Mouse (Mus musculus) T-helper 1 cell (primary cell): Measurements from ENCODE around the gene Shank1.

Experiments
- in situ Hi-C: fragments of 300-600 bp; cut with MboI, MseI; formaldehyde crosslinking; loops from one replicate; pipeline ENCODE4 v1.15.1; 2025; ENCODE audit warnings: high pct_unique_total_duplicates

Gene Shank1

GRCm38 (mm10) chr7:44304463-44304774 lies 5.6 kb upstream of the Shank1 start:
- in situ Hi-C loops = loop anchor here (5.0 to 10.0 kb wide), 3 partner anchors 42 to 1060 kb away; partner anchors contain the start of genes Gm15517, Ppfia3 and Zfp473

- in situ Hi-C loops = loop anchor here (5.0 to 10.0 kb wide), 3 partner anchors 43 to 1060 kb away; partner anchors contain the start of genes Gm15517, Ppfia3 and Zfp473
These were observed 5.0 kb upstream of the Shank1 start for GRCm38 (mm10) chr7:44304775-44305641.

DNA sequence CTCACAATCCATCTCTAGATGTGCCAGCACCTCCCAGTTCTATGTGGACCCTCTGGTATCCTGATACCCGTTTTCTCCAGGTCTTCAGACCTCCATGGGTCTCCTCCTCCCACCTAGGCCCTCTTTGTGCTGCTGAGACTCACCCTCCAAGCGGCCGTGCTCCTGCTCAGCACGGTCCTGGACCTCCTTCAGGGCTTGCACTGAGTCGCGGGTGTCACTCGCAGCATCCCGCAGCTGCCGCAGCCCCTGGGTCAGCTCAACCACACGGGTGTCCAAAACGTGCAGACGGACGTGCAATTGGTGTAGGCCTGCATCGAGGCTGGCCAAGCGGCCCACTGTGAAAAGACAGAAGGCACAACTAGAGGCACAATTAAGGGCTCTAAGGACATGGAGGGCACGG lies 4.4 kb upstream of the Shank1 start:
- in situ Hi-C loops = loop anchor here (10.0 kb wide), 2 partner anchors 449 to 1059 kb away; partner anchors contain the start of genes Ppfia3 and Zfp473

GRCm38 (mm10) chr7:44306516-44307240 lies 3.4 kb upstream of the Shank1 start, which contains the start of gene Clec11a:
TSS of gene Clec11a (minus strand) at chr7:44306902.
- in situ Hi-C loops = loop anchor here (10.0 kb wide), 2 partner anchors 448 to 1058 kb away; partner anchors contain the start of genes Ppfia3 and Zfp473

DNA sequence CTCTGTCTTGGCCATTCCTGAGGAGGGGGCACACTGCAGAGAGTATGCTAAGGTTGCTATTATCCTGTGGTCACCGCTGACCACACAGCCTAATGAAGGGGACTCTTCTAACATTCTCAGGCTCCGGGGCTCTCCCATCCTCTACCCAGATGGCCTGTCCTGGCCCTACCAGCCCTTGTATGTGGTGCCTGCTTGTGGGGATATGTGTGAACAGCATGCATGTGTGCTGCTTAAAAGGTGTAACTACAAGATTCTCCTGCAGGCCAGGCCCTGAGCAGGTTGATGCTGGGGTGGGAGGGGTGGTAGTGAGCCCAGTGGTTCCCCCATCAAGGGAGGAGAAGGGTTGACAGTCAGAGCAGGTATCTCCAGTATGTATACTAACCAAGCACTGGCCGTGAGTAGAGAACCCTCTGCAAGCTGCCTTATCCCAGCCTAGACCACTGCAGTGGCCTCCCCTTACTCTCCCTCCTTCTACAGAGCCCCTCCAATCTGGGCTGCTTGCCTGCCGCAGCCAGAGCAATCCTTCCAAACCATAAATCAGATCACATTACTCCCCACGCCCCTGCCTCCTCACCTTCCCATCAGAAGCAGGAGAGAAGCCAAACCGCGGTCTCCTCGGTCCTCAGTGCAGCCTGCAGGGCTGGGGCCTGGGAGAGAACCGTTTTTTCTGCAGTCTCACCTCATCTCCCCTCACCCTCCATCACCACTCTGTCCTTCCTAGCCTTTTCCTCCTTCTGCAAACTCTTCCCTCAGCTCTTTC lies 2.6 kb upstream of the Shank1 start:
- in situ Hi-C loops = loop anchor here (10.0 kb wide), 2 partner anchors 447 to 1057 kb away; partner anchors contain the start of genes Ppfia3 and Zfp473

- in situ Hi-C loops = no loop called here
These were observed 328 bp downstream of the Shank1 start for GRCm38 (mm10) chr7:44310285-44310877.

DNA sequence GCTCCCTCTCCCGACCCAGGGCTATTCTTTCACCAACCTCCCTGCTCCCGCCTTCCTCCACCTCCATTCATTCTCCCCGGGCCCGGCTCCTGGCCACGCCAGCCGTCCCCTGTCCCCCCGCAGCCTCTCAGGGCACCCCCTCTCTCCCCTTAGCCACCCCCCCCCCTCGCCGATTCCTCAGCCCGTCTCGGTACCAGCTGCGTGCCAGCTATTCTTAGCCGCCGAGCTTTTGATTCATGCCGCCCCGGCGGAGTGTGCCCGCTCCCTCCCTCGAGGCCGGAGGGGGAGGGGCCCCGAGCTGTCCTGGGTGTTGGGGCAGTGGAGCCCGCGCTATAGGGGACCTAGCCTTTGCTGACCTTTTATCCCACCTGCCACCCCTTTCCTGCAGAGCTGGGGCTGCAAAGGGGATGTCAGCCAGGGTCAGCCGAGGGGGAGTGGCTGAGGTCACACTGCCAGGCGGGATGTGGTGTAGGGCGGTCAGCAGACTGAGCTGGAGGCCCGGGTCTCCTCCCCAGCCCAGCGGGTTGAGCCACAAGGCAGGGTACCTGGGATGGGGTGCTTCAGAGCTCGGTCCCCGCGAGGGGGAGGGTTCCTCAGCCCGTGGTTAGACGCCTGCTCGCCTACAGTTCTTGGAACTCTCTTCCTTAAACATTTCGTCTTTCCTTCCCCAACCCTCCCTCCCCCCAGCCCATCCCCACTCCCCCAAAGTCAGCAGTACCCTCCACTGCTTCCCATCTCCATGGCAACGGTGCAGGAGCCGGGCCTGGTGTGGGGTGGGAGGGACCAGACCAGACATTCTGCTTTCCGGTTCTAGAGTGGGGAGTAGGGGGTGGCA lies 1.0 kb downstream of the Shank1 start:
- in situ Hi-C loops = no loop called here

GRCm38 (mm10) chr7:44311713-44312304 lies 1.8 kb downstream of the Shank1 start:
- in situ Hi-C loops = no loop called here

GRCm38 (mm10) chr7:44312484-44312883 lies 2.4 kb downstream of the Shank1 start:
- in situ Hi-C loops = no loop called here

DNA sequence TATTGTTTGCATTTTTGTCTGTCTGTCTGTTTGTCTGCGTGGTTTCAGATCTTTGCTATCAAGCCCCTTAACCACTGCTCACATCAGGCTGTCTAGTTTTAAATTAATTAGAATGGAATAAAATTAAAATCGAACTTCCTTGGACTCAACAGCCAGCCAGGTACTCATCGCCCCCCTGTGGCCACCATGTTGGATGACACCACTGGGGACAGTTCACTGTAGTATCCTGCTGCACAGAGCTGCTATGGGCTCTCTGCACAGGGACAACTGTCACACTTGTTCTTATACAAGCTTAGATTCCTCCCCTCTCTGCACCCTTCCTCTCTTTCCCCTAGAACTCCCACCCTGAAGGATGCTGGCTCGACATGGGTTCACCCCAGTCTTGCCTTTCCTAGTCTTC lies 7.9 kb downstream of the Shank1 start:
- in situ Hi-C loops = no loop called here

- in situ Hi-C loops = no loop called here
These were observed 10.8 kb downstream of the Shank1 start for GRCm38 (mm10) chr7:44320886-44321285.

DNA sequence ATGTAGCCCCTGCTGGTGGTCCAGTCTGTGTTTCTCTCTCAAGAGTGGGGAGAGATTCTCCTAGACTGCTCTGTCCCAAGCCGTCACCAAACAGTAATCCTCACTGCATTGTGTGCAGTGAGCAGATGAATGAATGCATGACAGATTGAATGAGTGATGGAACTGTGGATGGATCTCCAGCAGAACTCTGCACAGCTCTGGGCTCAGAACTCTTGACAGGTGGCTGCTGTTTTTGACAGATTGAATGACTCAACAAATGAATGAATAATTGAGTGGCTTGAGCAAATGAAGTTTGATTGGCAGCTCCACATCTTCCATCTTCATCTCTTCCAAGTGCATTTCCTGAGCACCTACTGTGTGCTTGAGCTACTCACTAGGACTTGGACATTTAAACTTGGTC lies 12.2 kb downstream of the Shank1 start:
- in situ Hi-C loops = no loop called here

DNA sequence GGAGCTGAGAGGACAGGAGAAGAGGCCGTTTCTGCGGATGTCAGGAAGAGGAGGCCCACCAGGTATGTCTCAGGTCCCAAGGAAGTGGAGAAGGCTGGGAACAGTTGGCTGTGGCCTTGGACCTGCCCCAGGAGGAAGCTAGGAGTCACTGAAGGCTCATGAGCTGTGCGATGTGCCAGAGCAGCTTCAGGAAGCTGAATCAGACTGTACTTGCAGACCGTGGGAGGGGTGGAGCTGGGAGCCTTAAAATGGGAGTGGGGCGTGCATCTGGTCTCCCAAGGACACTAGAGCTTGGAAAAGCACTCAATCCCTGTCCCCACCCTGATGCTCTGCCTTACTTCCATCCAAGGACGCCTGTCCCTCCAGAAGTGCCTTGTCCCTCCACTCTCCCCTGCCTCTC lies 16.6 kb downstream of the Shank1 start:
- in situ Hi-C loops = no loop called here

- in situ Hi-C loops = no loop called here
These were observed 22.3 kb downstream of the Shank1 start for GRCm38 (mm10) chr7:44332336-44332735.

DNA sequence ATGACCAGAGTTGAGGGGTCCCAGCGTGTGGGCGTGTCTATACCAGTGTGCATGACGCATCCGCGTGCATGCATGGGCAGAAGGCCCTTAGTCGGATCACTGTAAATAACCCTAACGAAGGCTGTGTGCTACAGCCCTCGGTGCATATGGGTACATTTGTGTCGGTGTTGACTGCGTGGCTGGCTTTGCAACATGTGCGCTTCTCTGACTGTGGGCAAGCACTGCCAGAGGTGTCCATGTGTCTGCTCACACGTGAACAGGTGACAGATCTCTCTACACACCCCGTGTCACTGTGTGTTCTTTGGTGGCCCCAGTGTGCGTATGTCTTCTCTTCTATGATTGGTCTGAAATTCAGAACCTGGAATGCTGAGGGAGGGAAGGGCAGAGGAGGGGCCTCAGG lies 24.1 kb downstream of the Shank1 start:
- in situ Hi-C loops = no loop called here

DNA sequence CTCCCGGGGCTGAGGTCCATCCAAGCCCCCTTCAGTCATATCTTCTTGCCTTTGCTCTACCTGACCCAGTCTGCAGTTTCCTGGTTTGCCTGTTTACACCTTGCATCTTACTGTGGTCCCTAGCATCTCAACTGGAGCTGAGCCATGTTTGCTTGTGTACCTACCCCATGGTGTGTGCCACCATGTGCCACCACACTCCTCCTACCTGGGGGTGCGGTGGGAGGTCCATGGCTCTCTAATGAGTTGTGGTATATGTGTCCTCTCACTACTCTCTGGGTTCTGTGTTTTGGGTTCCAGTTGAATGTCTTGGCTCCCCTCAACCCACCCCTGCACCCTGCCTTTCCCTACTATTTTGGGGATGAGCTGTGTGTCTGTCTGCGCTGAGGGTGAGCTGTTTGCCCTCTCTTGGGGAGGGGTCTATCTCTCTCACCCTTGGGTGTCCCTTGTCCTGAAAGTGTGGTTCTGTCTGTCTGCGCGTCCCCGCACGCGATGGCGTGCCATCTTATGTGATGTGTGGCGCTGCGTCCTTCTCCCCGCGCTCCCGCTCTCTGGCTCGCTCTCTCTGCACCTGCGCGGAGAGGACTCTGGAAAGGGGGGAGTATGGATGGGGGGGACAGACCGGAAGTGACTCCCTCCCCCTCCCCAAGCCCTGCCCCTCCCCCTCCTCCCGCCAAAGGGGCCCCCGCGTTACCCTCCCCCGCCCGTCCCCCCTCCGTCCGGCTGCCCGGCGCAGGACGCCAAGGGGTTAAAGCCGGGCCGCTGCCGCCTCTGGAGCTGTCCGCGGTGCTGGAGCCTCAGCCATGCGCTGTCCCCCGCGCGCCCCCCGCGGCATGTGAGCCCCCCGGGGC lies 25.2 kb downstream of the Shank1 start:
- in situ Hi-C loops = no loop called here

GRCm38 (mm10) chr7:44336046-44337021 lies 26.3 kb downstream of the Shank1 start:
- in situ Hi-C loops = no loop called here
